Mouse (Mus musculus) inflammation-experienced regulatory T-cells (primary cell): ENCODE data around the gene Dnmt1. TPM values are rescaled to one million over a fixed set of nuclear protein-coding genes. Genes with fewer than 3 reads are reported as not detected.

Experiments used
- polyA plus RNA-seq, 2 experiments: library from polyadenylated mRNA; unstranded; fragments of 100-300 nt; shearing (Covaris generic); gene quantifications; one replicate each; pipeline ENCODE4 v1.2.1; 2017

Gene Dnmt1
- polyA plus RNA-seq: 10 to 100 TPM; 52.4 to 87.1 TPM

DNA sequence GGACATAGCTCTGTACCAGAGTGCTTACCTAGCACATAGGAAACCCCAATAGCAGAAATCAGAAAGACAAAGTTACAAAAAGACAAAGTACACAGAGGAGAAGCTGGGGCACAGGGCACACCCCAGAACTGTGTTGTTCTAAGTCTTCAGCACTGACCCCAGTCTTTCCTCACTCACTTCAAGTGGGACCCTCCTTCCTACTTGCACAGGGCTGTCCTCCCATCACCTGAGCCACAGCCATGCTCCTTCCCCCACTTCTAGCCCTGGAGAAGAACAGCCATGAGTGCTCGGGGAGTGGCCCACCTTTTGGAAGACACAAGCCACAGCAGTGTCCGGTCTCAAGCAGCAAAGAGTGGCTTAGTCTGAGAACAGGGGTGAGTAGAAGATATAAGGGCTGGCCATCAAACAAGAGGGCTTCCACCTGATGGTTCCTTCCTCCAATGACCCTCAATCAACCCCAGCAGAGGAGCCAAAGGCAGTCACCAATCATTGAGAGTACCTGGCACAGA is at the start of gene Dnmt1:
Dnmt1 (minus strand) TSS at position 459 of the 509 bp plus-strand sequence.

DNA sequence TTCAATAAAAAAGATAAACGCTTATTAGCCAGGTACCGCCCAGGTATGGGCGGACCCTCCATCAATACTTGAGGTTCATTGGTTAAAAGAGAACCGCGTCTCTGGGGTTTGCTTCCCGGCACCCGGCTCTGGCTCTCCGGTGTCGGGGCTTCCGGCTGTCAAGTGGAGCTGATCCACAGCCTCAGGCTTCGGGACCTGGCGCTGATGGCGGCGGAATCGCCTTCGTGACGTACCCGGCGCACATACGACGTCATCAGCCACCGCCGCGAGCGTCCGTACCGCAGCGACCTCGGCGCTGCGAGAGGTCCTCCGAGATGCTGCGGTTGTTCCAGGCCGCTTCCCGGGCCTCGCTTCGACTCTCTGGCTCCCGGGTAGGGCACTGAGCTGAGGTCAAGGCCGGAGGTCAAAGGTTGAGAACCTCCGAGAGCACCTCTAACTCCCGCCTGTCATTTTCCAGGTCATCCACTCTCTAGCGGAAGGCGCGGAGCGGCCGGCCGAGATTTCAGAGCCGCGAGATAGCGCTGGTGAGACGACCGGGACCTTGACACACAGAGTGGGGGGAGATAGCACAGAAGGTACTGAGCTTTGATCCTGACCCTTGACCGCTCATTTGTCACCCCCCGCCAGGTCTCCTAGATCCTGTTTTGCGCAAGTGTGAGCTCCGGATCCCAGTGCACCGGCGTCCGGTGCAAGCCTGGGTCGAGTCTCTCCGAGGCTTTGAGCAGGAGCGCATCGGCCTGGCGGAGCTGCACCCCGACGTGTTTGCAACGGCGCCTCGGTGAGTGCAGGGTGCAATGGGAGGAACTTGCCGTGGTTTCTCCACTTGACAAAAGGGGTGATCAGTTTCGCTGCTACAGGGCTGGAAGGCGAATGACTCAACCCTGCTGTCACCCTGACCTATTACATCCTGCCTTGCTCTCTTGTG is 43.2 kb upstream of the Dnmt1 start, which contains the start of gene Mrpl4:
Mrpl4 (plus strand) TSS at position 112 of the 925 bp plus-strand sequence.

DNA sequence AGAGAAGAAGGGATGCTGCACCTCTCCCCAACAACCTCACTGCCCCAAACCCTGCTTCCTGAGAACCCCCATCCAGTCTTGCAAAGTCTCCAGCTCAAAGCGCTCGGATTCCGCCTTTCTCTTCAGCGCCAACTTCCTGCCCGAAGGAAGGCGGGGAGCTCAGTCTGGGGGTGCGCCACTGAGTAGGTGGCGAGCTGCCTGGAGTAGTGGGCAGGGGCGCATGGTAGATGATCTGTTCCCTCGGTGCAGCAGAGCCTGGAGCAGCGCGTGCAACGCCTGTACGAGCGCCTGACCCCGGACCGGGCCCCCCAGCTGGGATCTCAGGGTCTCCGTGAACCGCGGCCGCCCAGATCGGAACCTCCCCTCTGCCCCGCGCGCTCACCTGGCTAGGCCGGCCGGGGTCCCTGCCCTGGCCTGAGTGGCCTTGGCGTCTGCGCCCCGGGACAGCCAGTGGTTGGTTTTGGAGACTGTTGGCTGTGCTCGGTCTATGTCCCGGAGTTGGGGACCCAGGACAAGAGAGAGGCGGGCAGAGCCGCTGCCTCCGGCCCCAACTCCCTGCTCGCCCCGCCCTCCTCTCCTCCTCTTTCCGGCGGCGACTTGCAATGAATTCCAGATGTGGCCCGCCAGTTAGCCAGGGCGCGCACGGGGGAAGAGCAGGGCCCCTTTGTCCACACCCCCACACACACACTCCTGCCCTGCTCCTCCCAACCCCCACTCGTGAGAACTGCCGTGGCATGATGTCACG is 16.7 kb upstream of the Dnmt1 start, which contains the start of gene S1pr2:
S1pr2 (minus strand) TSS at position 566 of the 745 bp plus-strand sequence.

DNA sequence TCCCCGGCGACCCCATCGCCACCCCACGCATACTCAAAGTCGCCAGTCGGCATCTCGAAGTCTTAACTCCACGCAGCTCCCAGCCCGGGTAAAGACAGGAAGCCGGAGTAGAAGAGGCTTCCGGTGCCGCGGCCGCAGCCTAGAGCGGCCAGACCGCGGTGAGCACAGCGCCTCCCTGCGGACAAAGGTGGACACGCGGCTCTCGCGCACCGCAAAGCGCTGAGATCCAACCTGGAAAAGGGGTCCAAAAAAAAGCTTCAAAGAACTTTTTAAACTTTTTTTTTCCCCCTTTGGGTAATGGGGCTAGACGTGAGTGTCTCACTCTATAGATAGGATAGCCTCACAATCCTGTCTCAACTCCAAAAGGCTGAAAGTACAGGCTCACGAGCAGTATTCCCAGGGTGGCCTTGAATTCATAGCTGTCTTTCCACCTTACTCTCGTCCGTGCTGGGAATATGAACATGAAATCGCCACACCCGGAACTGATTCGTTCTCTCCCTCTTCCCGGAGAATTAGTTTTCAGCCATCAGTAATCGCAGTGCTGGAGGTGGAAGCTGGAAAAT is 61.1 kb downstream of the Dnmt1 start, which contains the start of gene Eif3g:
Eif3g (minus strand) TSS at position 113 of the 563 bp plus-strand sequence.

DNA sequence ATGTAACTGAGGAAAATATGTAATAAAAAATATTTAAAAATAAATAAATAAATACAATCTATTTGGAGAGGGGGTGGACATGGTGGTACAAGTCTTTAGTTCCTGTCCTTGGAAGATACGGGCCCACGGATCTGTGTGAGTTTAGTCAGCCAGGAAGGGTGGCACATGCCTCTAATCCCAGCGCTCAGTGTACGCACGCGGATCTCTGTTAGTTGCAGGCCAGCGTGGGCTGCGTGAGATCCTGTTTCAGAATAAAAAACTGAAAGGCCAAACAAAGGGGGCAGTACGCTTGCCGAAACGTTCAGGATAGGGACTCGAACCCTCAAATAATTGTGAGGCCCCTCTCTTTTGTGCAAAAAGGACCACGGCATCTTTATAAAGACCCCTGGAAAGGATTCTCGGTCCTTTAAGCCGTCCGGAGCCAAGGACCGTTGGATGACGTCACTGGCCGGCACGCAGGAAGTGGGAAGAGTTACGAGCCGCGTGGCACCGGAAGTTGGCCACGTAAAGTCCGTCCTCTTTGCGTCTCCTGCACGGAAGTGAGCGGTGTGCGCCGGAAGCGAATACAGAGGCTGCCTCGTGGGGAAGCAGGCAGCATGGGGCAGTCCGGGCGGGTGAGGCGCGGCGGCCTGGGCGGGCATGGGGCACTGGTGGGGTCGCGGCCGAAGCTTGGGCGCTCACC is 71.8 kb downstream of the Dnmt1 start, which contains the start of gene Ppan:
Ppan (plus strand) TSS at position 472 of the 682 bp plus-strand sequence.

DNA sequence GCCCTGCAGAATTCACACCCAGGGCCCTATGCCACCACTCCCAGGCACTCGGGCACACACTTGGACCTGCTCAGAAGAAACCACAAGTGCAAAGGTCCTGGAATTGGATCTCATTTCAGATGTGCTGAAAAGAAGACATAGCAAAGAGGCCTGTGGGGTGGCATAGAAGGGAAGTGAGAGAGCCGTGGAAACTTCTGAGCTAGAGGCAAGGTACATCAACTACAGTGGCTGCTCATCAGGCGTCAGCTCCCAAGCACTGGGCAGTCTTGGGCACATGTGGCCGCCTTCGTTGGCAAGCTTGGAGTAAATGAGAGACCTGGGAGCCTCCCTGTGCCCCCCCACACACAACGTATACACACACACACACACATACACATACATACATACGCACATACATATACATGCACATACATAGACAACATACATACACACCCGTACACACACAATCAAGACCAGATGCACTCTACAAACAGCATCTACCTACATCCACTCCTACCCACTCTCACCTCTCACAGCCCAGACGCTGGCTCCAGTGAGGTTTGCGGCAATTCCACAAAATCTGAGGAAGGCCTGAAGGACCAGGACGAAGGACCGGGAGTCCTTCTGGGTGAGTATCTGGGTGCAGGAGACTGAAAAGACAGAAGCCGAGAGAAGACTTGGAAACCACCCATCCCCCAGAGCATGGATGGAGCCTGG is 80.4 kb downstream of the Dnmt1 start, which contains the start of gene Angptl6:
Angptl6 (minus strand) TSS at position 631 of the 696 bp plus-strand sequence.

DNA sequence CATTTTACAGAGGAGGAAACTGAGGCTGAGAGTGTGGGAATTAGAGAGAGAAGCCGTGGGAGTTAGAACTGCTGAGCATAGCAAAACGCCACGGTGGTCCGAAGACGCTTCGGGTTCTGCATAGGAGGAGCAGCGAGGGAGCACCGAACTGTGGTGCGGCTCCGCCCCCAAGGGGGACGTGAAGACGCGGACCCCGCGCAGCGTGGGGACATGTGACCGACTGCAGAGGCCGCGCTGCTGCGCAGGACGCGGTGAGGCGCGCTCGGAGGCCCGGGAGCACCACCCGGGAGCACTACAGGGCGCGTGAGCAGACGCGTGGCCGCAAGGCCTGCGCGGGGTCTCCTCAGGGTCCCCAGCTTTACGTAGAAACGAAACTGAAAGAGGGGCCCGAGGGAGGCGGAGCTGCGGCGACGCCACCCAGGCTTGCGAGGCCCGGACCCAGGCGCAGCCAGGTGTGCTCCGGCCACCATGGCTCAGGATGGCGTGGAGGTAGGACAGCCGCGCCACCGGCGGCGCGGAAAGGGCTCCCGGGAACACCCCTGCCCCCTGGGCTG is 91.2 kb downstream of the Dnmt1 start, which contains the start of gene A230050P20Rik:
A230050P20Rik (plus strand) TSS at position 195 of the 554 bp plus-strand sequence.

Other genes starting within 250 kb of the Dnmt1 start
- gene Olfm2, start 213.5 kb downstream of the Dnmt1 start, polyA plus RNA-seq: under 1 TPM; 0.64 to 0.81 TPM
- 1 to 10 TPM in 1 of 2 experiments, under 1 TPM in 1; 0.04 to 2.7 TPM for gene Col5a3, start 144.8 kb downstream of the Dnmt1 start, polyA plus RNA-seq
- gene Rdh8, start 141.4 kb downstream of the Dnmt1 start, polyA plus RNA-seq: not detected
- 10 to 100 TPM; 59.5 to 60.2 TPM for gene A230050P20Rik, start 91.2 kb downstream of the Dnmt1 start, polyA plus RNA-seq
- gene Angptl6, start 80.2 kb downstream of the Dnmt1 start, polyA plus RNA-seq: 1 to 10 TPM; 3.0 to 4.6 TPM
- 100 to 1,000 TPM in 1 of 2 experiments, 10 to 100 TPM in 1; 74.5 to 114 TPM for gene Ppan, start 71.7 kb downstream of the Dnmt1 start, polyA plus RNA-seq
- gene Eif3g, start 61.3 kb downstream of the Dnmt1 start, polyA plus RNA-seq: 100 to 1,000 TPM; 259 to 292 TPM
- 10 to 100 TPM; 18.9 to 25.7 TPM for gene S1pr2, start 16.9 kb upstream of the Dnmt1 start, polyA plus RNA-seq
- 100 to 1,000 TPM; 101 to 109 TPM for gene Mrpl4, start 42.9 kb upstream of the Dnmt1 start, polyA plus RNA-seq
- 100 to 1,000 TPM in 1 of 2 experiments, 10 to 100 TPM in 1; 73.2 to 112 TPM for gene Icam1, start 56.1 kb upstream of the Dnmt1 start, polyA plus RNA-seq
- gene Icam4, start 69.5 kb upstream of the Dnmt1 start, polyA plus RNA-seq: 1 to 10 TPM in 1 of 2 experiments, under 1 TPM in 1; 0.45 to 2.7 TPM
- 1 to 10 TPM; 1.3 to 2.4 TPM for gene Icam5, start 72.2 kb upstream of the Dnmt1 start, polyA plus RNA-seq
- 1 to 10 TPM in 1 of 2 experiments, not detected in 1; 4.0 TPM for gene Zglp1, start 107.2 kb upstream of the Dnmt1 start, polyA plus RNA-seq
- gene Gm49373, start 113.2 kb upstream of the Dnmt1 start, polyA plus RNA-seq: under 1 TPM in 1 of 2 experiments, not detected in 1; 0.84 TPM
- gene Fdx1l, start 113.7 kb upstream of the Dnmt1 start, polyA plus RNA-seq: 10 to 100 TPM; 41.3 to 42.4 TPM
- gene Gm38431, start 132.1 kb upstream of the Dnmt1 start, polyA plus RNA-seq: 1 to 10 TPM; 1.0 to 2.4 TPM
- gene Raver1, start 132.1 kb upstream of the Dnmt1 start, polyA plus RNA-seq: 10 to 100 TPM; 62.9 to 67.1 TPM
- 10 to 100 TPM; 61.1 to 70.2 TPM for gene Tyk2, start 171.4 kb upstream of the Dnmt1 start, polyA plus RNA-seq
- 100 to 1,000 TPM; 284 to 382 TPM for gene Cdc37, start 190.1 kb upstream of the Dnmt1 start, polyA plus RNA-seq
- 1 to 10 TPM; 1.1 to 3.1 TPM for gene Pde4a, start 205.8 kb upstream of the Dnmt1 start, polyA plus RNA-seq